Mouse (Mus musculus): ENCODE results near the gene Vmn1r36.
"Not testable (repeated sequence)": the region's sequence is repeated elsewhere in the genome, so short reads cannot be mapped to it uniquely, and the experiment has no call there.

The Vmn1r36 gene

GRCm38 (mm10) chr6:66719068-66719467, at the start of gene Vmn1r36:
Gene Vmn1r36, minus strand, starts transcription at chr6:66719168.
- DNase-seq (ENCODE audit: low read depth): not testable (repeated sequence)

- DNase-seq (ENCODE audit: low read depth): not testable (repeated sequence)
These were observed 10.1 kb upstream of the Vmn1r36 start, which contains the start of gene Vmn1r37 for GRCm38 (mm10) chr6:66729082-66729481. Gene Vmn1r37, plus strand, starts transcription at chr6:66729382.

- no peak for DNase-seq (ENCODE audit: low read depth)
These were observed 5.1 kb downstream of the Vmn1r36 start for GRCm38 (mm10) chr6:66713854-66714253.

GRCm38 (mm10) chr6:66708901-66709300, 10.1 kb downstream of the Vmn1r36 start:
- DNase-seq (ENCODE audit: low read depth): no peak

GRCm38 (mm10) chr6:66685806-66686205, 33.2 kb downstream of the Vmn1r36 start, which contains the start of gene Vmn1r35:
Gene Vmn1r35, minus strand, starts transcription at chr6:66685906.
- DNase-seq (ENCODE audit: low read depth): no peak
